Mouse (Mus musculus): ENCODE data around the gene Lrrc3b. TPM values are rescaled to one million over a fixed set of nuclear protein-coding genes. Genes with fewer than 3 reads are reported as not detected.

The Lrrc3b gene
- 4.0 TPM for polyA plus RNA-seq (2014; fragmentation: Illumina TruSeq; extraction: RNeasy Lipid Tissue Mini Kit (QIAGEN cat#74804))

GRCm38 (mm10) chr14:15438485-15439157, at the start of gene Lrrc3b:
TSS of gene Lrrc3b (minus strand) at chr14:15438987.

